Mouse (Mus musculus) lung, adult 2 months (tissue): ENCODE measurements around the gene Ccdc163. TPM values are rescaled to one million over a fixed set of nuclear protein-coding genes. Genes with fewer than 3 reads are reported as not detected.

Source experiments
- DNase-seq: peaks from one replicate; pipeline ENCODE4 v3.0.0; 2022
- H3K4me1 ChIP-seq: fragments of 200-500 bp; 2 replicates; pipeline ENCODE4 v1.6.1; 2011; ENCODE audit warnings: low read length; ENCODE audit not compliant: control insufficient read depth, insufficient read depth
- H3K4me3 ChIP-seq: fragments of 200-500 bp; replicated peaks from 2 replicates; pipeline ENCODE3; 2011; ENCODE audit warnings: low read depth, mild to moderate bottlenecking, control low read depth, low read length; ENCODE audit errors: extremely low read depth
- CTCF ChIP-seq: fragments of 200-500 bp; IDR thresholded peaks from 2 replicates; pipeline ENCODE4 v1.5.1; 2011; ENCODE audit warnings: mild to moderate bottlenecking, low read length, control low read depth; ENCODE audit not compliant: insufficient read depth
- POLR2A ChIP-seq: fragments of 200-500 bp; IDR thresholded peaks from 2 replicates; pipeline ENCODE4 v1.6.1; 2011; ENCODE audit warnings: low read depth, mild to moderate bottlenecking, control low read depth, low read length, borderline replicate concordance; ENCODE audit errors: extremely low read depth
- WGBS: fragments of 180-500 bp; shearing (Covaris S2); methylation state at CpG from one replicate; pipeline ENCODE4 v1.1.7; 2018; 5-methylcytosine and 5-hydroxymethylcytosine counted together
- polyA plus RNA-seq: library from polyadenylated mRNA; depleted of rRNA; stranded (reverse); fragments of >200 nt; gene quantifications from 2 replicates; pipeline ENCODE4 v1.2.3, GENCODE M21; 2012; rRNA removed

Ccdc163 gene
- polyA plus RNA-seq, 1 experiment = 27.4 TPM

GRCm38 (mm10) chr4:116788956-116789355 is 80.6 kb downstream of the Ccdc163 start:
- Histone ChIP-seq H3K4me1 (no peaks in the 10 kb centered on the region), H3K4me3 (no peak overlapping the region)
- DNase-seq = peak; percentile 53
- TF ChIP-seq CTCF = peak; percentile 28; the same call in 1 of the 2 replicates
- no peak for TF ChIP-seq POLR2A
- 9% methylated on average over 3 of the region's 3 CpGs for WGBS

- no peak for DNase-seq
- TF ChIP-seq CTCF = no peak
- no peak for TF ChIP-seq POLR2A
- 84% methylated on average over 8 of the region's 8 CpGs for whole genome bisulfite sequencing
- Histone ChIP-seq H3K4me1 (peaks cover 3% of the 10 kb centered on the region), H3K4me3 (no peak overlapping the region)
Observed at GRCm38 (mm10) chr4:116792453-116792852, 84.1 kb downstream of the Ccdc163 start.

- DNase-seq = no peak
- peaks cover 3% of the 10 kb centered on the region for H3K4me1 ChIP-seq
- no peak for TF ChIP-seq CTCF
- H3K4me3 ChIP-seq = no peak overlapping the region
- 70% methylated on average over 2 of the region's 2 CpGs for WGBS
Observed at GRCm38 (mm10) chr4:116794273-116794672, 86.0 kb downstream of the Ccdc163 start.

GRCm38 (mm10) chr4:116796442-116797110 is 88.3 kb downstream of the Ccdc163 start:
- 38% methylated on average over 1 of the region's 1 CpGs for WGBS
- peaks cover 3% of the 10 kb centered on the region for H3K4me1 ChIP-seq
- H3K4me3 ChIP-seq = no peak overlapping the region
- DNase-seq = no peak
- no peak for TF ChIP-seq CTCF
- no peak for TF ChIP-seq POLR2A

- DNase-seq = no peak
- WGBS = 36% methylated on average over 5 of the region's 5 CpGs
- no peak overlapping the region for H3K4me3 ChIP-seq
- H3K4me1 ChIP-seq = peaks cover 3% of the 10 kb centered on the region
- TF ChIP-seq POLR2A (no peak), CTCF (peak; percentile 17; the same call in 1 of the 2 replicates)
Observed at GRCm38 (mm10) chr4:116799901-116800300, 91.6 kb downstream of the Ccdc163 start.

Other genes with a start within 250 kb of the Ccdc163 start
- gene Mast2, start 244.3 kb upstream of the Ccdc163 start, polyA plus RNA-seq = 58.5 and 63.0 TPM in 2 replicates
- gene Ipp, start 201.0 kb upstream of the Ccdc163 start, polyA plus RNA-seq = 1.4 and 2.5 TPM in 2 replicates
- gene Tmem69, start 152.6 kb upstream of the Ccdc163 start, polyA plus RNA-seq = 2.3 and 3.9 TPM in 2 replicates
- 27.1 and 32.6 TPM in 2 replicates for gene Gpbp1l1, start 150.9 kb upstream of the Ccdc163 start, polyA plus RNA-seq
- 52.9 and 55.0 TPM in 2 replicates for gene Ccdc17, start 111.9 kb upstream of the Ccdc163 start, polyA plus RNA-seq
- 1.3 and 2.4 TPM in 2 replicates for gene Nasp, start 80.6 kb upstream of the Ccdc163 start, polyA plus RNA-seq
- 536 and 669 TPM in 2 replicates for gene Akr1a1, start 56.8 kb upstream of the Ccdc163 start, polyA plus RNA-seq
- gene Prdx1, start 23.0 kb upstream of the Ccdc163 start, polyA plus RNA-seq = 58.4 and 179 TPM in 2 replicates
- 6.6 and 8.0 TPM in 2 replicates for gene Mmachc, start 103 bp upstream of the Ccdc163 start, polyA plus RNA-seq
- 2.0 and 2.3 TPM in 2 replicates for gene Tesk2, start 12.4 kb downstream of the Ccdc163 start, polyA plus RNA-seq
- gene Toe1, start 99.1 kb downstream of the Ccdc163 start, polyA plus RNA-seq = 17.4 and 22.1 TPM in 2 replicates
- 7.5 and 7.6 TPM in 2 replicates for gene Mutyh, start 99.2 kb downstream of the Ccdc163 start, polyA plus RNA-seq
- 0.53 and 0.69 TPM in 2 replicates for gene Hpdl, start 113.2 kb downstream of the Ccdc163 start, polyA plus RNA-seq
- gene Zswim5, start 168.9 kb downstream of the Ccdc163 start, polyA plus RNA-seq = 1.9 and 2.6 TPM in 2 replicates